Mouse (Mus musculus) cerebellum, postnatal 25 days (tissue): Measurements from ENCODE around the gene Slitrk4.

Source experiments
- DNase-seq, 2 experiments: peaks; one replicate each; pipeline ENCODE4 v3.0.0; 2021; ENCODE audit warnings: mixed read lengths in 2 of 2

The Slitrk4 gene

GRCm38 (mm10) chrX:64276290-64277125 lies at the start of gene Slitrk4:
TSS of gene Slitrk4 (minus strand) at chrX:64276996.
- DNase-seq = peak; percentile 74 to 82

DNA sequence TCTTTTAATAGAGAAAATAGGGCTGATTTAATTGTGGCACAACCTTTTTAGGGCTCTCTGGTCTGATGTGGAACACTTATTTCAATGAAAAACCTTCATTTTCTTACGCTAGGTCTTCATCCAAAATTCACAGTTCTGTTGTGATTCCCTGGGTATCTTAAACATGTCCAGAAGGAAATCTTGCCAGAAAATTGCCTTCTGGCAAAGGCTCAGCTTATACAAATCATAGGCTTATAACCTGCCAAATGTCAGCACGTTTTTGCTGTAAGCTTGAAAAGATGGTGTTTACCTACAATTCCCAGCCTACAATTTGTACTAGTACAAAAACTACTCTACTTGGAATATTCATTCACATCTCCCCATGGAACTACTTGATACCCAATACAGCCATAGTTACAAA lies 42.7 kb upstream of the Slitrk4 start:
- peak; percentile 20 to 65 for DNase-seq

DNA sequence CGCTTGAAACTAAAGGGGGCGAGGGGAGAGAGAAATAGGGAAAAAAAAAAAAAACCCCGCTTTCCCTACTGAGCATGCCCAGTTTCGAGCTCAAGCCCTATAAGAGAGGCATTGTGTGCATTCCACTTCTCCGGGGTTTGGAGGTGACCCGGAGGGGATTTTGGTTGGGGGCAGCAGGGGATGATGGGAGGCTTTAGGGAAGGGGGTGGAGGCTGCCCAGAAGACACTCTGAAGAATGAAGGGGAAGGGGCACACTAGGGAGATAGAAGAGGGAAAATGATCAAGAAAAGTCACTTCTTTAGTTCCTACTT lies 1.1 kb upstream of the Slitrk4 start:
- peak; percentile 19 to 31 for DNase-seq

GRCm38 (mm10) chrX:64277126-64277990 lies 562 bp upstream of the Slitrk4 start:
- peak; percentile 30 to 57 for DNase-seq

- DNase-seq = peak; percentile 66 to 67
These were observed 1.1 kb downstream of the Slitrk4 start for GRCm38 (mm10) chrX:64275501-64276289.

GRCm38 (mm10) chrX:64263481-64263880 lies 13.3 kb downstream of the Slitrk4 start:
- DNase-seq = peak; percentile 20 to 52
